Mouse (Mus musculus) olfactory bulb, adult 2 months (tissue): Measurements from ENCODE around the gene D130052B06Rik. TPM values are rescaled to one million over a fixed set of nuclear protein-coding genes. Genes with fewer than 3 reads are reported as not detected.

Experiments used
- H3K27ac ChIP-seq: fragments of 200-500 bp; 2 replicates; pipeline ENCODE4 v1.5.1; 2012; ENCODE audit warnings: low read depth, low read length; ENCODE audit not compliant: insufficient read depth
- H3K4me1 ChIP-seq: fragments of 200-500 bp; 2 replicates; pipeline ENCODE4 v1.6.1; 2012; ENCODE audit warnings: low read length; ENCODE audit not compliant: control insufficient read depth, insufficient read depth
- H3K4me3 ChIP-seq: fragments of 200-500 bp; 2 replicates; pipeline ENCODE4 v1.5.1; 2012; ENCODE audit warnings: mild to moderate bottlenecking, low read depth, low read length, moderate library complexity; ENCODE audit not compliant: insufficient read depth
- CTCF ChIP-seq: fragments of 200-500 bp; IDR thresholded peaks from 2 replicates; pipeline ENCODE4 v1.5.1; 2012; ENCODE audit warnings: low read depth, mild to moderate bottlenecking, low read length, moderate library complexity; ENCODE audit not compliant: insufficient read depth
- POLR2A ChIP-seq: fragments of 200-500 bp; IDR thresholded peaks from 2 replicates; pipeline ENCODE4 v1.6.1; 2012; ENCODE audit warnings: mild to moderate bottlenecking, low read depth, low read length, moderate library complexity; ENCODE audit not compliant: insufficient read depth
- WGBS: fragments of 180-500 bp; shearing (Covaris S2); methylation state at CpG from one replicate; pipeline ENCODE4 v1.1.7; 2018; 5-methylcytosine and 5-hydroxymethylcytosine counted together
- polyA plus RNA-seq: library from polyadenylated mRNA; stranded (reverse); fragments of >200 nt; gene quantifications from 2 replicates; pipeline ENCODE4 v1.2.4, GENCODE M21; 2012; ENCODE audit warnings: low replicate concordance; ENCODE audit not compliant: missing spikeins, insufficient read depth, insufficient read length

The D130052B06Rik gene
- not detected in 2 replicates for polyA plus RNA-seq

DNA sequence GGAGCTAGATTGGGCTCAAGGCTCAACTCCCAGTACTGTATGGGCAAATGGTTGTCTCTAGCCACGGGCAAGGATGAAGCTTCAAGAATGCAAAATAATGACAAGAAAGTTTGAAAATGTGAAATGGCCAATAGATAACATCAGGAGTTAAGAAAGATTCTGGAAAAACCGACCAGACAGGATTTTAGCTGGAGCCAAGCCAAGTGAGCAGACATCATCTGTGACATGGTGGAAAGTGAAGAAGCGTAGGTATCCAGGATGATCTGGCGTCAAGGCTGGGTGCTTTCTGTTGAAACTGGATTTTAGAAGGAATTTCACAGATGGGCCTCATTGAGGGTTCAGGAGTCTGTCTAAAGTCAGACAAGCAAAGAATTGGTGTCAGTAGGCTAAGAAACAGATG, at the start of gene D130052B06Rik:
TSS of gene D130052B06Rik (plus strand) at position 317 of the 400 bp plus-strand sequence.
- Histone ChIP-seq H3K27ac (no peak within 1 kb of the TSS), H3K4me3 (no peak within 1 kb of the TSS), H3K4me1 (no peaks in the 10 kb centered on the region)
- WGBS, result 84% methylated on average over 4 of the region's 4 CpGs
- TF ChIP-seq CTCF, result no peak
- TF ChIP-seq POLR2A, result no peak

- H3K4me1 ChIP-seq, result no peaks in the 10 kb centered on the region
- no peak for TF ChIP-seq CTCF
- no peak for TF ChIP-seq POLR2A
- H3K4me3 ChIP-seq, result no peak overlapping the region
- no peak overlapping the region for H3K27ac ChIP-seq
- 83% methylated on average over 14 of the region's 14 CpGs for WGBS
Measured at GRCm38 (mm10) chr11:33550861-33551560, 48.1 kb upstream of the D130052B06Rik start.

DNA sequence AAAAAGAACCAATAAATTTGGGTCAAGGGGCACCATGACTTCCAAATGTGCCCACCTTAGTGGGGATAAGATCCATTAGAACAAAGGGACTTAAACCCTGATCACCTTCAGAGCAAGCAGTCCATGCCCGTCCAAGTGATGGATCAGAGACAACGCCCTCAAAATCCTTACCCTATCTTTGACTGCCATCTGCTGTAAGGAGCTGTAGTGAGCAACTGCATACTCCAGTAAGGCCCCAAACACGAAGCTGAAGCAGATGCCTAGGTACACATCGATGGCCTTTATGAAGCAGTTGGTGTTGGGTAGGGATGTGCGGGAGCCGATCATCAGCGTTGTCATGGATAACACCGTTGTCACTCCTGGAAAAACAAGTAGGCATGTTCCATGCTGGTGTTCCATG, 45.0 kb upstream of the D130052B06Rik start:
- Histone ChIP-seq H3K4me1 (no peaks in the 10 kb centered on the region), H3K4me3 (no peak overlapping the region), H3K27ac (no peak overlapping the region)
- no peak for TF ChIP-seq POLR2A
- WGBS, result 77% methylated on average over 8 of the region's 8 CpGs

GRCm38 (mm10) chr11:33563921-33564320, 35.2 kb upstream of the D130052B06Rik start:
- TF ChIP-seq CTCF, result no peak
- no peak for TF ChIP-seq POLR2A
- no peak overlapping the region for H3K4me3 ChIP-seq
- WGBS, result 70% methylated on average over 2 of the region's 2 CpGs
- no peak overlapping the region for H3K27ac ChIP-seq
- no peaks in the 10 kb centered on the region for H3K4me1 ChIP-seq

GRCm38 (mm10) chr11:33570413-33570812, 28.7 kb upstream of the D130052B06Rik start:
- TF ChIP-seq CTCF, result no peak
- no peak for TF ChIP-seq POLR2A
- Histone ChIP-seq H3K4me3 (no peak overlapping the region), H3K27ac (no peak overlapping the region), H3K4me1 (no peaks in the 10 kb centered on the region)

DNA sequence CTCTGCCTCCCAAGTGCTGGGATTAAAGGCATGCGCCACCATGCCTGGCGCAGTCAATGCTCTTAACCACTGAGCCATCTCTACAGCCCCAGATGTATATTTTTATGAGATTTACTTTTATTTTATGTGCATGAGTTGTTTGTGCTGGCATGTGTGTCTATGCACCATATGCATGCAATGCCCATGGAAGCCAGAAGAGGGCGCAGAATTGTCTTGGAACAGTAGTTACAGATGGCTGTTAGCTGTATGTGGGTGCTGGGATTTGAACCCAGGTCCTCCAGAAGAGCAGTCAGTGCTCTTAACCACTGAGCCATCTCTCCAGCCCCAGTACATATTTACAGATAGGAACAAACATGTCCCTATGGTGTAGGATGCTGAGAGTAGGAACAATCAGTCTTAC, 24.2 kb upstream of the D130052B06Rik start:
- H3K27ac ChIP-seq, result no peak overlapping the region
- 91% methylated on average over 3 of the region's 3 CpGs for WGBS
- H3K4me1 ChIP-seq, result no peaks in the 10 kb centered on the region
- no peak overlapping the region for H3K4me3 ChIP-seq
- TF ChIP-seq CTCF, result no peak
- TF ChIP-seq POLR2A, result no peak

DNA sequence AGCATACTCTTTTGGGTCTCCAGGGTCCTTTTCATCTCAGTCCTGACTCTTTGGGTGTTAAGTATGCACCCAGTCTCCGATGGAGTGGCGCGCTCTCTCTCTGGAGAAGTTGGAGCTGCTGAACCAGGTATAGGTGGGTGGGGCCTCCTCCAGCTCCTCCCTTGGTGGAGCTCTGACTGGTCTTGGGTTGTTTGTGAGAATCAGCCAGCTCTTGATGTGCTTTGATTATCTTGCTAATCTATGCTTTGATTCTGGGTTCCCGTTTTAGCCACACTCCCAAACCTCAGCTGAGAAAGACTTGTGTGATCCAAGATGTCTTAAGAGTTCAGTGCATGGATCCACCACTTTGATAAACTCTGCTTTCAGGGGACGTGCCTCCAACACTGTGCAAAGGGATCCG, 20.2 kb upstream of the D130052B06Rik start, which contains the start of gene Gabrp:
TSS of gene Gabrp (minus strand) at position 101 of the 400 bp plus-strand sequence.
- Histone ChIP-seq H3K27ac (no peak within 1 kb of the TSS), H3K4me1 (no peaks in the 10 kb centered on the region), H3K4me3 (no peak within 1 kb of the TSS)
- 52% methylated on average over 6 of the region's 6 CpGs for WGBS
- TF ChIP-seq POLR2A (no peak), CTCF (no peak)

DNA sequence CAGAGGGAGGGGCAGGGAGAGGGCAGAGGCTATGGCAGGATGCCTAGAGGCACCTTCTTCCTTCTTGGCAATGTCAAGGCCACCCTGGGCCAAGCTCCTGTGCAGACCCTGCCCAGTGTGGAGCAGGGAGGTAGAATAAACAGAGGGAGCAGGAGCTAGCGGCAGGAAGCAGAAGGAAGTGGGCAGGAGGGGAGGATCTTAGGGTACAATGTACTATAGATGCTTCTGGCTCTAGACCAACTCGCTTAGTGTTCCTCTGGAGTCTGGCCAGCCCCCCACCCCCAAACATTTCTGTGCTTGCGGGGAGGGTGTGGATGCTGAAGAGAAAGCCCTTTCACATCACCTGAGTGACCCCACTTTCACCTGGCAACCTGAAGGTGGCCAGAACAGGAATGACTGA, 19.5 kb upstream of the D130052B06Rik start:
- 28% methylated on average over 3 of the region's 3 CpGs for WGBS
- no peak overlapping the region for H3K27ac ChIP-seq
- no peak for TF ChIP-seq CTCF
- TF ChIP-seq POLR2A, result no peak
- H3K4me3 ChIP-seq, result no peak overlapping the region
- no peaks in the 10 kb centered on the region for H3K4me1 ChIP-seq

- TF ChIP-seq POLR2A (no peak), CTCF (no peak)
- H3K4me1 ChIP-seq, result no peaks in the 10 kb centered on the region
- WGBS, result 81% methylated on average over 6 of the region's 6 CpGs
- H3K27ac ChIP-seq, result no peak overlapping the region
- no peak overlapping the region for H3K4me3 ChIP-seq
Measured at GRCm38 (mm10) chr11:33586614-33587013, 12.5 kb upstream of the D130052B06Rik start.
